ENCODE assay signal across 24 mouse cellular contexts in genomic region chr3:34006824-34007223, GRCm38 (mm10). TPM values are rescaled to one million over a fixed set of nuclear protein-coding genes. Genes with fewer than 3 reads are reported as not detected.
A peak's percentile ranks its signal among the peaks of the same experiment; 100 is the strongest.
DNase-seq lines count a peak whose midpoint lies in the region; ATAC-seq and TF ChIP-seq lines count a peak whose summit lies in the region.
"Had no signal": no experiment of that assay in that cellular context is flagged by ENCODE, and none has a peak within 500 bp of the region (broad histone marks: within the 10 kb centered on the region; RNA-seq: fewer than 3 reads in every experiment).

No protein-coding gene starts in this region.

- in situ Hi-C loops in ES-E14 (cut with MboI; ENCODE audit: low sequenced_read_pairs in 2 of 2, unreplicated experiment in 2 of 2): no loop called here

- peak; percentile 80 for ATAC-seq in intestine, embryonic 16.5 days
- ATAC-seq: forebrain, embryonic 15.5 days had no signal

- 48% methylated on average over 3 of the region's 3 CpGs for WGBS in intestine, embryonic 16.5 days

- no peaks in the 10 kb centered on the region for H3K9me3 ChIP-seq in ES-E14 (ENCODE audit: control insufficient read depth, insufficient read depth, low read depth, low read length)
- H3K9me3 ChIP-seq in intestine, embryonic 16.5 days (ENCODE audit: control insufficient read depth, low read length): no peaks in the 10 kb centered on the region
- H3K9me3 ChIP-seq: embryonic facial prominence, embryonic 10.5 days; embryonic facial prominence, embryonic 13.5 days; forebrain, embryonic 12.5 days; forebrain, embryonic 15.5 days; heart, embryonic 10.5 days; heart, embryonic 13.5 days; hindbrain, embryonic 12.5 days; hindbrain, embryonic 15.5 days had no signal

- no peak overlapping the region for H3K9ac ChIP-seq in ES-E14 (ENCODE audit: insufficient read depth, low read depth, low read length, poor library complexity, severe bottlenecking)
- H3K9ac ChIP-seq in intestine, embryonic 16.5 days (ENCODE audit: low read depth, low read length): no peak overlapping the region
- H3K9ac ChIP-seq: embryonic facial prominence, embryonic 13.5 days; forebrain, embryonic 12.5 days; forebrain, embryonic 15.5 days; heart, embryonic 13.5 days; hindbrain, embryonic 12.5 days; hindbrain, embryonic 15.5 days had no signal

- no peaks in the 10 kb centered on the region for H3K27me3 ChIP-seq in intestine, embryonic 16.5 days (replicated peaks; ENCODE audit: control insufficient read depth, insufficient read depth, low read length)
- H3K27me3 ChIP-seq: embryonic facial prominence, embryonic 13.5 days; forebrain, embryonic 12.5 days; forebrain, embryonic 15.5 days; heart, embryonic 13.5 days; hindbrain, embryonic 12.5 days; hindbrain, embryonic 15.5 days had no signal

- no peaks in the 10 kb centered on the region for H3K36me3 ChIP-seq in ES-E14 (ENCODE audit: control insufficient read depth, insufficient read depth, low read length, poor library complexity, severe bottlenecking)
- no peaks in the 10 kb centered on the region for H3K36me3 ChIP-seq in intestine, embryonic 16.5 days (ENCODE audit: control insufficient read depth, insufficient read depth, low read length)
- H3K36me3 ChIP-seq: embryonic facial prominence, embryonic 10.5 days; embryonic facial prominence, embryonic 13.5 days; forebrain, embryonic 12.5 days; forebrain, embryonic 15.5 days; heart, embryonic 10.5 days; heart, embryonic 13.5 days; hindbrain, embryonic 12.5 days; hindbrain, embryonic 15.5 days had no signal

- H3K27ac ChIP-seq in ES-E14 (ENCODE audit: insufficient read depth, low read depth, low read length, poor library complexity, severe bottlenecking): peak overlapping the region; percentile 48; the same call in 1 of the 2 replicates
- H3K27ac ChIP-seq in intestine, embryonic 16.5 days (ENCODE audit: low read length): no peak overlapping the region
- H3K27ac ChIP-seq: embryonic facial prominence, embryonic 10.5 days; embryonic facial prominence, embryonic 13.5 days; forebrain, embryonic 12.5 days; forebrain, embryonic 15.5 days; heart, adult 2 months; heart, embryonic 10.5 days; hindbrain, embryonic 12.5 days; hindbrain, embryonic 15.5 days had no signal

- intact Hi-C loops in heart, postnatal 10 days (cut with DNase I): loop anchor here (5.0 kb wide), 1 partner anchor 1485 kb away; no protein-coding TSS in a partner anchor

- no peak overlapping the region for H3K4me3 ChIP-seq in ES-E14 (ENCODE audit: insufficient read depth in 1 of 2, low read depth in 1 of 2, low read length in 2 of 2, poor library complexity in 1 of 2, severe bottlenecking in 1 of 2)
- no peak overlapping the region for H3K4me3 ChIP-seq in intestine, embryonic 16.5 days (ENCODE audit: low read length)
- H3K4me3 ChIP-seq: embryonic facial prominence, embryonic 10.5 days; embryonic facial prominence, embryonic 13.5 days; erythroblast, embryonic 14.5 days; forebrain, embryonic 12.5 days; forebrain, embryonic 15.5 days; heart, adult 2 months; heart, embryonic 10.5 days; heart, embryonic 13.5 days; hindbrain, embryonic 12.5 days; hindbrain, embryonic 15.5 days had no signal

- H3K4me2 ChIP-seq in intestine, embryonic 16.5 days (ENCODE audit: low read depth, low read length): no peak overlapping the region
- H3K4me2 ChIP-seq: embryonic facial prominence, embryonic 13.5 days; forebrain, embryonic 12.5 days; forebrain, embryonic 15.5 days; heart, embryonic 13.5 days; hindbrain, embryonic 12.5 days; hindbrain, embryonic 15.5 days had no signal

- DNase-seq in heart, adult 11 months: peak; percentile 51
- DNase-seq in heart, postnatal 10 days: no peak
- no peak for DNase-seq in ES-E14 (ENCODE audit: low read depth, low spot score)
- DNase-seq in thymus, postnatal 4 days: no peak
- DNase-seq in cerebellum, adult 8-10 months: no peak
- DNase-seq: adrenal gland, postnatal 10 days; adrenal gland, postnatal 36 days; cerebellum, adult 11 months; cerebellum, adult 2 months; cerebellum, postnatal 10 days; cerebellum, postnatal 36 days; embryo, embryonic 11 days; gastrocnemius, postnatal 25 days; heart, adult 2 months had no signal

- H3K4me1 ChIP-seq in ES-E14 (ENCODE audit: control insufficient read depth in 2 of 2, insufficient read depth in 2 of 2, low read length in 2 of 2, poor library complexity in 1 of 2): peaks cover 21 to 25% of the 10 kb centered on the region in 2 experiments
- no peaks in the 10 kb centered on the region for H3K4me1 ChIP-seq in intestine, embryonic 16.5 days (ENCODE audit: control insufficient read depth, insufficient read depth, low read length)
- H3K4me1 ChIP-seq: embryonic facial prominence, embryonic 13.5 days; forebrain, embryonic 15.5 days; hindbrain, embryonic 12.5 days; hindbrain, embryonic 15.5 days had no signal

TF ChIP-seq in ES-E14, 5 proteins besides CTCF, POLR2A, EP300 and RAD21:
- TF ChIP-seq MAFK (IDR thresholded peaks at IDR 0.05; ENCODE audit: insufficient read depth, low read depth, low read length) (0 out of 2 replicates have a peak, but pooled peaks have one; percentile 27), HCFC1 (IDR thresholded peaks at IDR 0.05; ENCODE audit: borderline replicate concordance, insufficient read depth, low read length) (no peak), ZNF384 (IDR thresholded peaks at IDR 0.05; ENCODE audit: low read depth, low read length) (0 out of 2 replicates have a peak, but pooled peaks have one; percentile 13)

RNA-seq across cellular contexts. Expression of gene Fxr1, which starts 12.9 kb away (rescaled TPM):
- total RNA-seq in heart, postnatal 10 days (2021): 100 to 1,000 TPM; 156 to 159 TPM
- 174 and 210 TPM in 2 replicates for total RNA-seq in ES-E14 (2012; rRNA removed)
- 34.9 and 35.3 TPM in 2 replicates for polyA plus RNA-seq in intestine, embryonic 16.5 days (2015; fragmentation: Nextera tagmentation; extraction: Ambion mirVana)
